Mouse (Mus musculus): ENCODE results near the gene Nudcd2. TPM values are rescaled to one million over a fixed set of nuclear protein-coding genes. Genes with fewer than 3 reads are reported as not detected.
A peak's percentile ranks its signal among the peaks of the same experiment; 100 is the strongest.

Gene Nudcd2
- total and polyA plus RNA-seq, 2 experiments from 2014 or later: 29.0 to 56.3 TPM

GRCm38 (mm10) chr11:40775315-40776269 is 42.1 kb downstream of the Nudcd2 start:
- Histone ChIP-seq H3K27me3 (ENCODE audit: insufficient read depth, low read length) (no peaks in the 10 kb centered on the region), H3K9ac (no peak overlapping the region), H3K9me3 (ENCODE audit: low read length) (no peaks in the 10 kb centered on the region), H3K36me3 (ENCODE audit: insufficient read depth) (no peaks in the 10 kb centered on the region), H3K27ac (ENCODE audit: low read depth, low read length) (no peak overlapping the region), H3K4me2 (ENCODE audit: low read depth) (no peak overlapping the region), H3K4me1 (ENCODE audit: insufficient read depth) (no peaks in the 10 kb centered on the region), H3K4me3 (ENCODE audit: low read depth, low read length) (no peak overlapping the region)
- DNase-seq (peak; percentile 82), ATAC-seq (peak; percentile 42; the same call in 1 of the 2 replicates)
- 36% methylated on average over 12 of the region's 12 CpGs for WGBS
- peak; percentile 80 for TF ChIP-seq CTCF (IDR thresholded peaks at IDR 0.05; ENCODE audit: low read depth)

GRCm38 (mm10) chr11:40781857-40782256 is 48.4 kb downstream of the Nudcd2 start:
- no peaks in the 10 kb centered on the region for H3K36me3 ChIP-seq (ENCODE audit: insufficient read depth)
- DNase-seq (no peak), ATAC-seq (no peak)
- no peak overlapping the region for H3K27ac ChIP-seq (ENCODE audit: low read depth, low read length)
- H3K4me3 ChIP-seq (ENCODE audit: low read depth, low read length): no peak overlapping the region
- no peaks in the 10 kb centered on the region for H3K27me3 ChIP-seq (ENCODE audit: insufficient read depth, low read length)
- H3K4me2 ChIP-seq (ENCODE audit: low read depth): no peak overlapping the region
- H3K9ac ChIP-seq: no peak overlapping the region
- no peak for TF ChIP-seq CTCF (IDR thresholded peaks at IDR 0.05; ENCODE audit: low read depth)
- 40% methylated on average over 2 of the region's 2 CpGs for WGBS
- H3K4me1 ChIP-seq (ENCODE audit: insufficient read depth): no peaks in the 10 kb centered on the region
- no peaks in the 10 kb centered on the region for H3K9me3 ChIP-seq (ENCODE audit: low read length)

- peak; percentile 30 for DNase-seq
- peak overlapping the region; percentile 72; the same call in 1 of the 2 replicates for H3K27ac ChIP-seq (ENCODE audit: low read depth, low read length)
Observed at GRCm38 (mm10) chr11:40783346-40783745, 49.9 kb downstream of the Nudcd2 start.

GRCm38 (mm10) chr11:40784326-40784725 is 50.9 kb downstream of the Nudcd2 start:
- WGBS: 60% methylated on average over 8 of the region's 8 CpGs
- no peak for TF ChIP-seq CTCF (IDR thresholded peaks at IDR 0.05; ENCODE audit: low read depth)

More at GRCm38 (mm10) chr11:40783346-40783745, 49.9 kb downstream of the Nudcd2 start:
- 65% methylated on average over 1 of the region's 1 CpGs for WGBS
- no peaks in the 10 kb centered on the region for H3K36me3 ChIP-seq (ENCODE audit: insufficient read depth)
- no peak for TF ChIP-seq CTCF (IDR thresholded peaks at IDR 0.05; ENCODE audit: low read depth)
- H3K4me2 ChIP-seq (ENCODE audit: low read depth): no peak overlapping the region
- ATAC-seq: peak; percentile 28; the same call in 1 of the 2 replicates
- no peak overlapping the region for H3K4me3 ChIP-seq (ENCODE audit: low read depth, low read length)
- no peak overlapping the region for H3K9ac ChIP-seq
- H3K4me1 ChIP-seq (ENCODE audit: insufficient read depth): no peaks in the 10 kb centered on the region
- no peaks in the 10 kb centered on the region for H3K27me3 ChIP-seq (ENCODE audit: insufficient read depth, low read length)
- no peaks in the 10 kb centered on the region for H3K9me3 ChIP-seq (ENCODE audit: low read length)

GRCm38 (mm10) chr11:40786900-40787299 is 53.4 kb downstream of the Nudcd2 start:
- H3K36me3 ChIP-seq (ENCODE audit: insufficient read depth): no peaks in the 10 kb centered on the region
- H3K4me1 ChIP-seq (ENCODE audit: insufficient read depth): no peaks in the 10 kb centered on the region
- no peaks in the 10 kb centered on the region for H3K27me3 ChIP-seq (ENCODE audit: insufficient read depth, low read length)
- H3K27ac ChIP-seq (ENCODE audit: low read depth, low read length): no peak overlapping the region
- no peak overlapping the region for H3K4me2 ChIP-seq (ENCODE audit: low read depth)
- H3K4me3 ChIP-seq (ENCODE audit: low read depth, low read length): no peak overlapping the region
- no peak for TF ChIP-seq CTCF (IDR thresholded peaks at IDR 0.05; ENCODE audit: low read depth)
- no peak overlapping the region for H3K9ac ChIP-seq
- ATAC-seq: no peak
- no peak for DNase-seq
- no peaks in the 10 kb centered on the region for H3K9me3 ChIP-seq (ENCODE audit: low read length)
- WGBS: 68% methylated on average over 2 of the region's 2 CpGs

More at GRCm38 (mm10) chr11:40784326-40784725, 50.9 kb downstream of the Nudcd2 start:
- DNase-seq (peak; percentile 76), ATAC-seq (peak; percentile 76)
- H3K36me3 ChIP-seq (ENCODE audit: insufficient read depth): no peaks in the 10 kb centered on the region
- H3K4me1 ChIP-seq (ENCODE audit: insufficient read depth): no peaks in the 10 kb centered on the region
- H3K27ac ChIP-seq (ENCODE audit: low read depth, low read length): peak overlapping the region; percentile 72
- no peaks in the 10 kb centered on the region for H3K27me3 ChIP-seq (ENCODE audit: insufficient read depth, low read length)
- H3K9me3 ChIP-seq (ENCODE audit: low read length): no peaks in the 10 kb centered on the region
- no peak overlapping the region for H3K4me3 ChIP-seq (ENCODE audit: low read depth, low read length)
- no peak overlapping the region for H3K4me2 ChIP-seq (ENCODE audit: low read depth)
- no peak overlapping the region for H3K9ac ChIP-seq

Other genes starting within 250 kb of the Nudcd2 start
- 59.6 and 71.1 TPM in 2 replicates for gene Mat2b, start 38.5 kb upstream of the Nudcd2 start, total RNA-seq (2014; rRNA removed)
- gene Mat2b, start 38.5 kb upstream of the Nudcd2 start, polyA plus RNA-seq (2015; fragmentation: Nextera tagmentation; extraction: Ambion mirVana): 61.6 and 70.4 TPM in 2 replicates
- gene Hmmr, start 245 bp upstream of the Nudcd2 start, total RNA-seq (2014; rRNA removed): 3.0 and 6.4 TPM in 2 replicates
- gene Hmmr, start 245 bp upstream of the Nudcd2 start, polyA plus RNA-seq (2015; fragmentation: Nextera tagmentation; extraction: Ambion mirVana): 4.3 and 4.6 TPM in 2 replicates
- gene Ccng1, start 21.6 kb downstream of the Nudcd2 start, total RNA-seq (2014; rRNA removed): 52.0 and 54.2 TPM in 2 replicates
- gene Ccng1, start 21.6 kb downstream of the Nudcd2 start, polyA plus RNA-seq (2015; fragmentation: Nextera tagmentation; extraction: Ambion mirVana): 25.9 and 28.6 TPM in 2 replicates

All from forebrain, postnatal 0 days (tissue).